Mouse (Mus musculus): ENCODE data around the gene Mknk1. TPM values are rescaled to one million over a fixed set of nuclear protein-coding genes. Genes with fewer than 3 reads are reported as not detected.

Mknk1 gene
- polyA plus RNA-seq, 1 experiment from 2014 or later, result 29.6 TPM

DNA sequence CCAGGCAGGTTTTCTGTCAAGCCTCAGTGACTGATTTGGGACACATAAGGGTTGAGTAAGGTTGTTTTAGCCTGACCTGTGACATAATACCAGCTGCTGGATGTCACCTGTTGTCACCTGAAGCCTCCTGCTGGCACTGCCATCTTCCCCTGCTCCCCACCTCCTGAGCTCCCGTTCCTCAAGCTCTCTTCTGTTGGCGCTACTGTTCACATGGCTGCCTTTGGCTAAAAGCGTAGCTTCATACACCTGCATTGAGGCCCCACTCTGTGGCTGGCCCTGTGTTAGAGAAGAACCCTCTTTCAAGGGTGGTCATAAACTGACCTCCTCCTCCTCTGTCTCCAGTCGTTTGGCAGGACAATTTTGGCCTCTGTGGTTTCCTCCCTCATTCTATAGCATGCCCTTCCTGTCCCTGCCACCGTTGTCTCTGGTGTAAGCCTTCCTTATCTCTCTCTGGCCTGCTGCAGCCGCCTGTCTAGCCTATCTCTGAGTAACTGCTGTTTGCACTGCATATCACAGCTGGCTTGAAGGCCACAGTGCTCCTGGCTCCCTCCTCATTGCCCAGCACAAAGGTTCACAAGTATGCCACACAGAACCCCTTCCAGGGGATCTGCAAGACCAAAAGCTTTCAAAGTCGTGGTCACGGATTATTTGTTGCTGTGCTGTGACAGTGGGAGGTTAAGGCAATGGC is 10.1 kb downstream of the Mknk1 start:
- no peak for DNase-seq (ENCODE audit: low spot score)
- peaks cover 48% of the 10 kb centered on the region for H3K36me3 ChIP-seq
- no peak overlapping the region for H3K4me3 ChIP-seq
- peak overlapping the region; percentile 1; the same call in 1 of the 2 replicates for H3K27ac ChIP-seq
- H3K9me3 ChIP-seq (replicated peaks), result no peaks in the 10 kb centered on the region
- H3K27me3 ChIP-seq (ENCODE audit: low read depth, poor library complexity, severe bottlenecking), result no peaks in the 10 kb centered on the region
- H3K4me1 ChIP-seq, result peaks cover 4% of the 10 kb centered on the region; the same call in 1 of the 2 replicates
- WGBS, result 70% methylated on average over 8 of the region's 8 CpGs

DNA sequence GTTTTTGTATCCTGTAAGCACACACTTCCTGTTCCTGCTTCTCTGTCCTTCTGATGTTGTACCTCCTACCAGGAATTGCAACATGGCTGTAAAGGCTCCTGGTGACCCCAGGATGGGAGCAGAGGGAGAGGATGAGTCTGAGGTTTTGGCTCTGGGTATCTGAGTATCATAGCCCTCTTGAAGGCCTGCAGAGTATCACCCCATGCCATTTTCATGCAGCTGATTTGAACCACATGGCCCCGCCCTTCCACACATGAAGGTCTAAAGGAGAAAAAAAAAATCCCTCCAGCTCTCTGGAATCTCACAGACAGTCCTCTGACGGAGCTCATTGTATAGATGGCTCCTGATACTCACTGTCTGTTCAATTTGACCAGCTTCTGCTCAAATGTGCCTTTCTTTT is 11.1 kb downstream of the Mknk1 start:
- no peaks in the 10 kb centered on the region for H3K27me3 ChIP-seq (ENCODE audit: low read depth, poor library complexity, severe bottlenecking)
- H3K4me3 ChIP-seq, result no peak overlapping the region
- H3K4me1 ChIP-seq, result peaks cover 14% of the 10 kb centered on the region
- no peak for DNase-seq (ENCODE audit: low spot score)
- 90% methylated on average over 2 of the region's 2 CpGs for WGBS
- H3K9me3 ChIP-seq (replicated peaks), result no peaks in the 10 kb centered on the region
- no peak overlapping the region for H3K27ac ChIP-seq
- peaks cover 48% of the 10 kb centered on the region for H3K36me3 ChIP-seq

DNA sequence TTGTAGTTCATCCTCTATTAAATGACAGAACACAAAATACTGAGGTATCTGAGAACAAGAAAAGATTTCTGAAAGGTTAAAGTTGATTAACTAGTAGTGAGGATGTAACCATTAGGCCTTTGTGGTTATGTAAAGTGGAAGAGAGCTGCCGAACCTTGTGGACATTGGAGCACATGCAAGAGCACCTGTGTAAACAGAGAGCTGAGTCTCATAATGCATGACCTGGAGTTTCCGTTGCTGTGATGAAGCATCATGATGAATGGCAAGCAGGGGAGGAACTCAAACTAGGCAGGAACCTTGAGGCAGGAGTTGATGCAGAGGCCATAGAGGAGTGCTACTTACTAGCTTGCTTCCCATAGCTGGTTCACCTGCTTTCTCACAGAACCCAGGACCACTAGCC is 11.6 kb downstream of the Mknk1 start:
- H3K4me3 ChIP-seq, result no peak overlapping the region
- no peaks in the 10 kb centered on the region for H3K9me3 ChIP-seq (replicated peaks)
- H3K27me3 ChIP-seq (ENCODE audit: low read depth, poor library complexity, severe bottlenecking), result no peaks in the 10 kb centered on the region
- peaks cover 48% of the 10 kb centered on the region for H3K36me3 ChIP-seq
- H3K27ac ChIP-seq, result no peak overlapping the region
- DNase-seq (ENCODE audit: low spot score), result no peak
- WGBS, result 57% methylated on average over 2 of the region's 2 CpGs
- H3K4me1 ChIP-seq, result peaks cover 19% of the 10 kb centered on the region

DNA sequence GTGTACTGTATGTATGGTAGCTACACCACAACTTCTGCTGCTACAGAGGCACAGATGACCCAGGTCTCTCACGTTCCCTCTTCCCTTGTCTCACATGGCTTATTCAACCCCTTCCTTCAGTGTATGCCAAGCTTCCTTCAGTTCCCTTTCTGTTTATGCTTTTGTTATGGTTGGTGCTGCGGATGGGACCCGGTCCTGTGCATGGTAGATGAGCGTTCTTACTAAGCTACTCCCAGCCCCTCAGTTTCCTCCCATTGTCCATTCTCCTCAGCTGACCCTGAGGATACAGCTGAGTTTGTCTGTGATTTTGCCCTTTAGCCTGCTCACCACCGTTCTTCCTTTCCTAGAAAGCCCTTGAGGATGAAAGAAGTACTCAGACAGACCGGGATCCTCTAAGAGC is 12.6 kb downstream of the Mknk1 start:
- Histone ChIP-seq H3K27ac (no peak overlapping the region), H3K4me3 (no peak overlapping the region), H3K36me3 (peaks cover 51% of the 10 kb centered on the region), H3K4me1 (peaks cover 29% of the 10 kb centered on the region), H3K9me3 (replicated peaks) (no peaks in the 10 kb centered on the region), H3K27me3 (ENCODE audit: low read depth, poor library complexity, severe bottlenecking) (no peaks in the 10 kb centered on the region)
- DNase-seq (ENCODE audit: low spot score), result no peak
- WGBS, result 91% methylated on average over 6 of the region's 6 CpGs

DNA sequence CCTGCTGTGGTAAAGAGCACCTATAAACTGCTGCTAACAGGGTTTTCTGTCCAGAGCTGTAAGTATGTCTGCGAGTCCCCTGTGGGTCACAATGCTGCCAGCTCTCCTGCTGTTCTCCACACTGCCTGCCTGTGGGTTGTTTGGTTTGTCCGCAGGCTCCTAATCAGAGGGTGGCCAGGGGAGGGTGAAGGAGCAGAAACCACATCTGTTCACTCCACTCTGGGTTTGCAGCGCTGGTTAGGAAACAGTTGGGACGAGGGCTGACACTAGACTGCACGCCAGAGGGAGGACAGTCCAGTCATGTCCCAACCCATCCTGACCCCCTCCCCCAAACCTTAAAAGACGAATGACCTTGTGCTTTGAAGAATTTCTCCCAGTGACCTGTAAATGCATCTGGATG is 16.1 kb downstream of the Mknk1 start:
- WGBS, result 29% methylated on average over 6 of the region's 6 CpGs
- peak overlapping the region; percentile 68 for H3K27ac ChIP-seq
- peaks cover 63% of the 10 kb centered on the region for H3K36me3 ChIP-seq

DNA sequence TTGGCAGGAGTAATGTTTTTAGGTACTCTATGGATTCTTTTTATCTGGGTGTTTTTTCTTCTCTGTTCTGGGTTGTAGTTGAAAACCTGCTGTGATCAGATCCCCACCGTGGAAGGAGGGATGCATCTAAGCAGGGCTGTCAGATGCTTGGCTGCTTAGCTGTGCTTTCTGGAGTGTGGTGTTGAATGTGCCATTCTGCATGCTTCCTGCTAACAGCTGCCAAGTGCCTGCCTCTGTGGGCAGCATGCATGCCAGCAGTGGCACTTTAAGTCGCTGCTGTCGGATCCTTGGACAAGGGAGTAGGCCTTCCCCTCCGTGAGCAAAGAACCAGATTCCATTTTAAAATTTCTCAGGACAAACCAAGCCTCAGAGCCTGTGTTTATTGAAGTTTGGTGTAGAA is 16.6 kb downstream of the Mknk1 start:
- Histone ChIP-seq H3K27ac (peak overlapping the region; percentile 68; the same call in 1 of the 2 replicates), H3K27me3 (ENCODE audit: low read depth, poor library complexity, severe bottlenecking) (no peaks in the 10 kb centered on the region), H3K36me3 (peaks cover 63% of the 10 kb centered on the region), H3K4me1 (peaks cover 33% of the 10 kb centered on the region), H3K4me3 (no peak overlapping the region), H3K9me3 (replicated peaks) (no peaks in the 10 kb centered on the region)
- WGBS, result 71% methylated on average over 4 of the region's 4 CpGs
- DNase-seq (ENCODE audit: low spot score), result no peak

More for the DNA sequence above, 16.1 kb downstream of the Mknk1 start:
- no peaks in the 10 kb centered on the region for H3K27me3 ChIP-seq (ENCODE audit: low read depth, poor library complexity, severe bottlenecking)
- no peak overlapping the region for H3K4me3 ChIP-seq
- peaks cover 33% of the 10 kb centered on the region for H3K4me1 ChIP-seq
- DNase-seq (ENCODE audit: low spot score), result no peak
- no peaks in the 10 kb centered on the region for H3K9me3 ChIP-seq (replicated peaks)

DNA sequence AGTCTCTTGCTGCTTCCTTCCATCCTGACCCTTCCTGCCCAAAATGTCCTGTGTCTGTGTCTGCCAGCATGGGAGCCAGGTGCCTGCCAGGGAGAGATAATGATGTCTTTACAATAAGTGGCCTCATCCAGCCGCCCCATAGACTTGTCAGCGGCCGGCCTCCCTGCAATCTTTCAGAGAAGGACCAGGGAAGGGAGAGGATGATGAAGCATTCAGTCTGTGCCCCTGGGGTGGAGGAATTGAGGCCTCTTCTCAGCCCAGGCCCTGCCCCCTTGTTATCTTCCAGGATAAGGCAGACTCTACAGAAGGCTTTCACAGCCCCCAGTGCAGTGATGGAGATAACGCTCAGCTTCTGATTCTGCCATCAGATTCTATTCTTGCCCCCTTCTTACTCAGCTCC is 17.3 kb downstream of the Mknk1 start:
- no peak for DNase-seq (ENCODE audit: low spot score)
- no peak overlapping the region for H3K4me3 ChIP-seq
- H3K9me3 ChIP-seq (replicated peaks), result no peaks in the 10 kb centered on the region
- H3K27me3 ChIP-seq (ENCODE audit: low read depth, poor library complexity, severe bottlenecking), result no peaks in the 10 kb centered on the region
- peaks cover 36% of the 10 kb centered on the region for H3K4me1 ChIP-seq
- peaks cover 63% of the 10 kb centered on the region for H3K36me3 ChIP-seq
- peak overlapping the region; percentile 68; the same call in 1 of the 2 replicates for H3K27ac ChIP-seq
- WGBS, result 53% methylated on average over 4 of the region's 4 CpGs

DNA sequence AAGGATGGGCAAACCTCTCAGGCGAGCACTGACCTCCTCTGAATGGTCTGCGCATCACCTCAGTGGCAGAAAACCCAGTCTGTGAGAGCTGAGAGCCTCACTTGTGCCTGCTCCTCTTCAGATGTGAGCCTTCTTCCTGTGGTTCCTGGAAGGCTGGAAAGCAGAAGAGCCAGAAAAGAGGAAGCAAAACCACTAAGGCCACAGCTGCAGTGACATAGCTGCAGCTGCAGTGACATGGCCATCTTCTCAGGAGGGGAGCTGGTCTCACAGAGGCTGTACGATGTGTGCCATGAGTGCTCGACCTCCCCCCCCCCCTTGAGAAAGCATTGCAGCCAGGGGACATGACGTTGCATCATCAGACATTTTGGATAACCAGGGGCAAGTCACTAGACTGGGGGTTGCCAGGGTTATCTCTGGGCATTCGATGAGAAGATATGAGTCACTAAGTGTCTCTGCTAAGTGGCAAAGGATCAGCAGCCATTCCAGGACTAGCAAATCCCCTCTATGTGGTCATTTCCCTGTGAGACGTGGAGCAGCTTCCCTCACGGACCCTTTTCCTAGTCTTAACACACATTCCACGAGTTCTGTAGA is 18.4 kb downstream of the Mknk1 start:
- WGBS, result 87% methylated on average over 9 of the region's 9 CpGs
- Histone ChIP-seq H3K36me3 (peaks cover 54% of the 10 kb centered on the region), H3K4me3 (no peak overlapping the region), H3K9me3 (replicated peaks) (no peaks in the 10 kb centered on the region), H3K27me3 (ENCODE audit: low read depth, poor library complexity, severe bottlenecking) (no peaks in the 10 kb centered on the region), H3K4me1 (peaks cover 44% of the 10 kb centered on the region), H3K27ac (peak overlapping the region; percentile 10; the same call in 1 of the 2 replicates)
- no peak for DNase-seq (ENCODE audit: low spot score)

DNA sequence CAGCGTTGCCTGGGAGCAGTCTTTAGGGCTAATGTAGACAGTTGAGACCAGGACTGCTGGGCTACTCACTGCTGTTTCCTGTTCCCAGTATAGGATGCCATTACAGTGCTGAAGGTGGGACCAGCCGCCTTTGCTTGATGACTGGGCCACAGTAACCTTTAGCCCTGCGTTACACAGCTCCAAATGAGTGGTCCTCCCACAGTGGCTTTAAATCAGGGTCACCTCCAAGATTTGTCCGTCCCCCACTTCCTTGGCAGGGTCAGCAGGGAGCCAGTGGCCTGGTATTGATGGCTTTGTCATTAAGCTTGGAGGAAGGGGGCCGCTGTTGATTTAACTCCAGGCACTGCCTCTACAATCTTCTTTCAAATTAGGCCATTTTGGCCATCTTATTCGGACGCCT is 24.4 kb downstream of the Mknk1 start:
- H3K4me3 ChIP-seq, result peak overlapping the region; percentile 28
- H3K27ac ChIP-seq, result peak overlapping the region; percentile 81
- peaks cover 48% of the 10 kb centered on the region for H3K4me1 ChIP-seq
- no peaks in the 10 kb centered on the region for H3K9me3 ChIP-seq (replicated peaks)
- WGBS, result 27% methylated on average over 7 of the region's 7 CpGs
- H3K27me3 ChIP-seq (ENCODE audit: low read depth, poor library complexity, severe bottlenecking), result peaks cover 8% of the 10 kb centered on the region; the same call in 1 of the 2 replicates
- DNase-seq (ENCODE audit: low spot score), result peak; percentile 58
- H3K36me3 ChIP-seq, result peaks cover 30% of the 10 kb centered on the region

DNA sequence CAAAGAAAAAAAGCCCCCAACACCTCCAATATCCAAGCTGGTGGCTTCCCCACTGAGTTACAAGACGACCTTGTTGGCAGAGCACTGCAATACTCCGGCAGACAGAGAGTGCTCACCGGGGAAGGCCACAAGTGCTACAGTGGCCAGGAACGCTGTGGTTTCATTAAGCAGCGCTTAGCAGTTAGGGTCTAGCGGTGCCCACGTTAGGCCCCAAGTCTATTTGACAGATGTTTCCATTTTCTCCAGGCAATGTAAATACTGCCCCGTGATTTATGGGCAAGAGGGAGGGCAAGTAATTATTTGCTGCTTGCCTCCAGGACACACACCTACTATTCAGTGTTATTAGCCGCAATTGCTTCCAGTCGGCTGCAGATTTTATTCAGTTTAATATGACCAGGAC is 24.9 kb downstream of the Mknk1 start:
- Histone ChIP-seq H3K4me1 (peaks cover 54% of the 10 kb centered on the region), H3K27me3 (ENCODE audit: low read depth, poor library complexity, severe bottlenecking) (peaks cover 8% of the 10 kb centered on the region; the same call in 1 of the 2 replicates), H3K27ac (peak overlapping the region; percentile 81), H3K36me3 (peaks cover 27% of the 10 kb centered on the region), H3K4me3 (peak overlapping the region; percentile 28), H3K9me3 (replicated peaks) (no peaks in the 10 kb centered on the region)
- DNase-seq (ENCODE audit: low spot score), result peak; percentile 65
- WGBS, result 7% methylated on average over 10 of the region's 10 CpGs

DNA sequence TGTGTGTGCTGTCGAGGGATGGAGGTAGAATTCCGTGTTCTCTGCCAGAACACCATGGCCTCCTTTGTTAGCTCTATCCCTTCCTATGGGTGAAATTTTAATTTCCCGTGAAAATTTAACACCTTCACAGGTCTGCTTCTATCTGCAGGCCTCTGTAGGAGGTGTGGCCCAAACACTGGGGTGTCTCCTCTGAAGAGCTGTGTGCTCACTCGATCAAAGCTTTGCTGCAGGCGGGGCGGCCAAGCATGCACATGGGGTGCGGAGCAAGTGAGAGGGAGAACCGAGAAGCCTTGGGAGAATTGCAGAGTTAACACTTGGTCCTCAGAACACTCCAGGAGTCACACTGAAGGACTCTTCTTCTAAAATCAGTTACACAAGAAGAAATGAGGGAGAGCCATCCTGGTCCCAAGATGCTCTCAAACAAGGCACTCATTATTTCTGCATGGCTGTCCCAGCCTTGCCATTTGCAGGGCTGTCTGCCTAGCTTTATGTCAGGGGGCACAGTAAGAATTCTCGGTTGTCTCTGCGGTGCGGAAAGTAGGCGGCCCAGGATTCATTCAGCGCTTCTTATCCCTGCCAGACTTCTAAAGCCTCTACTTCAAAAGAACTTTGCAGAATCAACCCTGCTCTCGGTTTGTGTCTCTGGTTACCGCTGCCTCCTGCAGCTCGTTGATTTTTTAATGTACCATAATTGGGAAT is 30.7 kb downstream of the Mknk1 start:
- peak overlapping the region; percentile 6; the same call in 1 of the 2 replicates for H3K27ac ChIP-seq
- 15% methylated on average over 16 of the region's 16 CpGs for WGBS
- peaks cover 8% of the 10 kb centered on the region; the same call in 1 of the 2 replicates for H3K27me3 ChIP-seq (ENCODE audit: low read depth, poor library complexity, severe bottlenecking)
- H3K9me3 ChIP-seq (replicated peaks), result no peaks in the 10 kb centered on the region
- DNase-seq (ENCODE audit: low spot score), result no peak
- H3K4me1 ChIP-seq, result peaks cover 39% of the 10 kb centered on the region
- H3K36me3 ChIP-seq, result peaks cover 32% of the 10 kb centered on the region
- H3K4me3 ChIP-seq, result no peak overlapping the region

DNA sequence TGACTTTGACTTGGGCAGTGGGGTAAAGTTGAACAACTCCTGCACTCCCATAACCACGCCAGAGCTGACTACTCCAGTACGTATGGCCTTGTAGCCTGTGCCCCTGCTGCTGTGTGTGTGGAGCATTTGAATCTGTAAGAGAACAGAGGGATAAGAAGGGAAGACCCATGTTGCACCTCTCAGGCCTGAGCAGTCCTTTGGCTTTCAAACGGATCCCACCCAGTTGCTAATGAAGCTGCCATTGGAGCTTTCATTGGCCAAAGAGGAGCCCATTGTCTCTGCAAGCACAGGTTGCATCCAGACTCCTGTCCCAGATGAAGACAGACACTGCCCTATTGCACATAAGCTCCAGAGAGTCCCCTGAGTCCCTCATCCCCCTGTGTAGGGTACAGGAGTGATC is 34.2 kb downstream of the Mknk1 start:
- peaks cover 48% of the 10 kb centered on the region for H3K36me3 ChIP-seq

DNA sequence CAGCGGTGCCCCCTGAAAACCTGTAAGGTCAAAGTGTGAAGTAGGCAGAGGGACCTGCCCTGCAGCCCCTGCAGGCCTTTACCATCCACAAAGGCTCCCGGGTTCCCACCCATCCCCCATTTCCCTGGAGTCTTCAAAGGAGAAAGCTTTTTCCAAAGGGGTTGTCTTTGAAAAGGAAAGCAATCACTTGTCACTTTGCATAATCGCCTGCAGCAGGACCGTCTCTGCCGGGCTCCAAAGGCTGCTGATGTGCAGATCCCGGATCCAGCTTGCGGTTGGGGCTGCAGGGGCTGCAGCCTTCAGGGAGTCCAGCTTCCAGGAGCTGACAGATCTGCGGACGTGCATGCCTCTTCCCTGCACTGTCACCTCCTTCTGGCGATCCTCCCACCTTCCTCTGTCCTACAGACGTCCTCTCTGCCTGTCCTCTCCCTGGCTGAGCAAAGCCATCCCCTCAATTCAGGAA is 39.2 kb downstream of the Mknk1 start:
- DNase-seq (ENCODE audit: low spot score), result peak; percentile 45
- no peaks in the 10 kb centered on the region for H3K9me3 ChIP-seq (replicated peaks)
- H3K27ac ChIP-seq, result peak overlapping the region; percentile 57
- H3K4me3 ChIP-seq, result peak overlapping the region; percentile 8; the same call in 1 of the 2 replicates
- 2% methylated on average over 11 of the region's 11 CpGs for WGBS
- peaks cover 31% of the 10 kb centered on the region for H3K36me3 ChIP-seq
- H3K4me1 ChIP-seq, result peaks cover 19% of the 10 kb centered on the region
- H3K27me3 ChIP-seq (ENCODE audit: low read depth, poor library complexity, severe bottlenecking), result peaks cover 34% of the 10 kb centered on the region

More for the DNA sequence above, 34.2 kb downstream of the Mknk1 start:
- 89% methylated on average over 3 of the region's 3 CpGs for WGBS
- H3K27ac ChIP-seq, result no peak overlapping the region
- no peaks in the 10 kb centered on the region for H3K9me3 ChIP-seq (replicated peaks)
- peaks cover 22% of the 10 kb centered on the region; the same call in 1 of the 2 replicates for H3K27me3 ChIP-seq (ENCODE audit: low read depth, poor library complexity, severe bottlenecking)
- peaks cover 40% of the 10 kb centered on the region for H3K4me1 ChIP-seq
- H3K4me3 ChIP-seq, result no peak overlapping the region
- no peak for DNase-seq (ENCODE audit: low spot score)

All from limb, embryonic 10.5 days (tissue).